Mouse (Mus musculus): ENCODE data around the gene Btbd35f30.
"Not testable (repeated sequence)": the region's sequence is repeated elsewhere in the genome, so short reads cannot be mapped to it uniquely, and the experiment has no call there.

The Btbd35f30 gene

GRCm38 (mm10) chrX:32894325-32894724 is at the start of gene Btbd35f30:
Btbd35f30 (plus strand) TSS chrX:32894625.
- not testable (repeated sequence) for DNase-seq (ENCODE audit: low read depth, low spot score)

DNA sequence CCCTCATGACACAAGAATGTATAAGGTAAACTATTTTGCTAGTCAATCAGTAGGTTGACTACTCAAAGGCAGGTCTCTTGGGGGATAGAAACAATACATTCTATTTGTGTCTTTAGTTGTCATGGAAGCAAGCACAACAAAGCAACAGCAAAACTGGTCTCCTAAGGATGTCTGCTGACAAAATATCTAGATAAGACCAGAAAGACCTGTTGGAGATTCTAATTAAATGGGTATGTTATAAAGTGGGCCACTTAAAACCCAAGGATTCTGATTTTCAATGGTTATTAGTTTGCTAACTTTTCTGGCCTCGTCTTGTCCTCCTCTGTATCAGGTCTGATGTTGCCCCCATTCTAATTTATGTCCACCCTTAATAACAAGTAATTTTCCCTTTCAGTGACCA is 47.0 kb downstream of the Btbd35f30 start, which contains the start of gene Gm21789:
TSS of gene Gm21789 (plus strand) at position 301 of the 400 bp plus-strand sequence.
- DNase-seq (ENCODE audit: low read depth, low spot score) = not testable (repeated sequence)
